Mouse (Mus musculus) hindbrain, embryonic 15.5 days (tissue): ENCODE measurements around the gene D130040H23Rik. TPM values are rescaled to one million over a fixed set of nuclear protein-coding genes. Genes with fewer than 3 reads are reported as not detected.
"Not testable (repeated sequence)": the region's sequence is repeated elsewhere in the genome, so short reads cannot be mapped to it uniquely, and the experiment has no call there.

Experiments used
- ATAC-seq: fragments of 200-750 bp; cut with Nextera tagmentation; 2 replicates; pipeline ENCODE4 v1.8.0; 2017; ENCODE audit warnings: low read depth, moderate number of reproducible peaks, moderate TSS enrichment; ENCODE audit not compliant: low FRiP score
- H3K27ac ChIP-seq: fragments of 300-500 bp; sonication (generic); replicated peaks from 2 replicates; pipeline ENCODE4 v1.5.1; 2015; ENCODE audit warnings: mild to moderate bottlenecking, inconsistent platforms
- H3K27me3 ChIP-seq: fragments of 300-500 bp; sonication (generic); 2 replicates; pipeline ENCODE4 v1.6.1; 2015; ENCODE audit warnings: control low read depth, inconsistent platforms
- H3K36me3 ChIP-seq: fragments of 300-500 bp; sonication (generic); 2 replicates; pipeline ENCODE4 v1.6.1; 2015; ENCODE audit warnings: control low read depth, inconsistent platforms
- H3K4me1 ChIP-seq: fragments of 300-500 bp; sonication (generic); replicated peaks from 2 replicates; pipeline ENCODE4 v1.6.1; 2015; ENCODE audit warnings: control low read depth, inconsistent platforms
- H3K4me2 ChIP-seq: fragments of 300-500 bp; sonication (generic); 2 replicates; pipeline ENCODE4 v1.6.1; 2015; ENCODE audit warnings: moderate library complexity, mild to moderate bottlenecking, inconsistent platforms
- H3K4me3 ChIP-seq: fragments of 300-500 bp; sonication (generic); 2 replicates; pipeline ENCODE4 v1.5.1; 2015; ENCODE audit warnings: mild to moderate bottlenecking, inconsistent platforms
- H3K9ac ChIP-seq: fragments of 300-500 bp; sonication (generic); 2 replicates; pipeline ENCODE4 v1.6.1; 2015; ENCODE audit warnings: inconsistent platforms
- H3K9me3 ChIP-seq: fragments of 300-500 bp; sonication (generic); 2 replicates; pipeline ENCODE4 v1.6.1; 2016; ENCODE audit warnings: control low read depth, inconsistent platforms
- WGBS: fragments of 180-500 bp; shearing (Covaris S2); methylation state at CpG from one replicate; pipeline ENCODE4 v1.1.7; 2015; 5-methylcytosine and 5-hydroxymethylcytosine counted together
- polyA plus RNA-seq: library from polyadenylated mRNA; unstranded; fragments of >200 nt; fragmentation: Nextera tagmentation; extraction: Ambion mirVana; gene quantifications from 2 replicates; pipeline ENCODE4 v1.2.1, GENCODE M21; 2015

The D130040H23Rik gene
- polyA plus RNA-seq, result 8.2 and 9.6 TPM in 2 replicates

GRCm38 (mm10) chr8:69270386-69271202 is at the start of gene D130040H23Rik:
TSS of gene D130040H23Rik (plus strand) at chr8:69271080.
- H3K27ac ChIP-seq, result peak within 1 kb of the TSS; percentile 92
- H3K36me3 ChIP-seq, result peaks cover 10% of the 10 kb centered on the region
- peak within 1 kb of the TSS; percentile 70 for H3K9ac ChIP-seq
- ATAC-seq, result peak; percentile 100
- no peaks in the 10 kb centered on the region for H3K27me3 ChIP-seq
- H3K4me1 ChIP-seq, result peaks cover 14% of the 10 kb centered on the region; the same call in 1 of the 2 replicates
- peak within 1 kb of the TSS; percentile 63 for H3K4me2 ChIP-seq
- WGBS, result 8% methylated on average over 12 of the region's 12 CpGs
- 0 out of 2 replicates have a peak, but pooled peaks cover 3% of the 10 kb centered on the region for H3K9me3 ChIP-seq
- peak within 1 kb of the TSS; percentile 68 for H3K4me3 ChIP-seq

GRCm38 (mm10) chr8:69242541-69242940 is 28.3 kb upstream of the D130040H23Rik start:
- no peak overlapping the region for H3K4me2 ChIP-seq
- no peak overlapping the region for H3K9ac ChIP-seq
- H3K4me1 ChIP-seq, result no peaks in the 10 kb centered on the region
- H3K4me3 ChIP-seq, result no peak overlapping the region
- H3K27ac ChIP-seq, result no peak overlapping the region
- no peaks in the 10 kb centered on the region for H3K9me3 ChIP-seq
- H3K36me3 ChIP-seq, result no peaks in the 10 kb centered on the region
- no peak for ATAC-seq
- H3K27me3 ChIP-seq, result no peaks in the 10 kb centered on the region
- 86% methylated on average over 2 of the region's 2 CpGs for WGBS

GRCm38 (mm10) chr8:69268525-69268924 is 2.4 kb upstream of the D130040H23Rik start:
- peaks cover 14% of the 10 kb centered on the region; the same call in 1 of the 2 replicates for H3K4me1 ChIP-seq
- no peak overlapping the region for H3K4me2 ChIP-seq
- peaks cover 3% of the 10 kb centered on the region; the same call in 1 of the 2 replicates for H3K36me3 ChIP-seq
- H3K4me3 ChIP-seq, result no peak overlapping the region
- ATAC-seq, result no peak
- no peaks in the 10 kb centered on the region for H3K27me3 ChIP-seq
- H3K9me3 ChIP-seq, result no peaks in the 10 kb centered on the region
- H3K9ac ChIP-seq, result no peak overlapping the region
- WGBS, result 64% methylated on average over 4 of the region's 4 CpGs
- no peak overlapping the region for H3K27ac ChIP-seq

- no peaks in the 10 kb centered on the region for H3K27me3 ChIP-seq
- ATAC-seq, result peak; percentile 94
- peak overlapping the region; percentile 68 for H3K4me3 ChIP-seq
- H3K9me3 ChIP-seq, result 0 out of 2 replicates have a peak, but pooled peaks cover 3% of the 10 kb centered on the region
- WGBS, result 10% methylated on average over 6 of the region's 6 CpGs
- H3K9ac ChIP-seq, result peak overlapping the region; percentile 70
- peaks cover 14% of the 10 kb centered on the region; the same call in 1 of the 2 replicates for H3K4me1 ChIP-seq
- peaks cover 10% of the 10 kb centered on the region for H3K36me3 ChIP-seq
- H3K4me2 ChIP-seq, result peak overlapping the region; percentile 63
- H3K27ac ChIP-seq, result peak overlapping the region; percentile 92
Observed at GRCm38 (mm10) chr8:69271203-69271554, 299 bp downstream of the D130040H23Rik start.

- no peak overlapping the region for H3K4me2 ChIP-seq
- H3K9me3 ChIP-seq, result 0 out of 2 replicates have a peak, but pooled peaks cover 13% of the 10 kb centered on the region
- H3K4me1 ChIP-seq, result peaks cover 14% of the 10 kb centered on the region; the same call in 1 of the 2 replicates
- H3K27me3 ChIP-seq, result no peaks in the 10 kb centered on the region
- no peak overlapping the region for H3K27ac ChIP-seq
- WGBS, result 91% methylated on average over 6 of the region's 6 CpGs
- H3K36me3 ChIP-seq, result peaks cover 10% of the 10 kb centered on the region
- H3K4me3 ChIP-seq, result no peak overlapping the region
- no peak for ATAC-seq
- no peak overlapping the region for H3K9ac ChIP-seq
Observed at GRCm38 (mm10) chr8:69272435-69272834, 1.6 kb downstream of the D130040H23Rik start.

- Histone ChIP-seq H3K4me3 (no peak overlapping the region), H3K9ac (no peak overlapping the region), H3K4me2 (no peak overlapping the region), H3K36me3 (peaks cover 4% of the 10 kb centered on the region), H3K27ac (no peak overlapping the region), H3K27me3 (no peaks in the 10 kb centered on the region), H3K4me1 (no peaks in the 10 kb centered on the region), H3K9me3 (no peaks in the 10 kb centered on the region)
- ATAC-seq, result no peak
- 91% methylated on average over 2 of the region's 2 CpGs for WGBS
Observed at GRCm38 (mm10) chr8:69324771-69325170, 53.9 kb downstream of the D130040H23Rik start.

GRCm38 (mm10) chr8:69328301-69329288 is 57.7 kb downstream of the D130040H23Rik start:
- Histone ChIP-seq H3K9me3 (no peaks in the 10 kb centered on the region), H3K27me3 (no peaks in the 10 kb centered on the region), H3K4me2 (peak overlapping the region; percentile 59), H3K4me1 (no peaks in the 10 kb centered on the region), H3K9ac (peak overlapping the region; percentile 43), H3K4me3 (peak overlapping the region; percentile 38), H3K27ac (no peak overlapping the region), H3K36me3 (no peaks in the 10 kb centered on the region)
- 12% methylated on average over 24 of the region's 24 CpGs for WGBS
- peak; percentile 95 for ATAC-seq

GRCm38 (mm10) chr8:69329289-69329688 is 58.4 kb downstream of the D130040H23Rik start:
- not testable (repeated sequence) for H3K27me3 ChIP-seq, H3K4me1 ChIP-seq, H3K27ac ChIP-seq, ATAC-seq, H3K9me3 ChIP-seq, H3K36me3 ChIP-seq
- Histone ChIP-seq H3K9ac (peak overlapping the region; percentile 43), H3K4me2 (peak overlapping the region; percentile 59), H3K4me3 (peak overlapping the region; percentile 38)
- WGBS, result 60% methylated on average over 6 of the region's 6 CpGs

Other genes with a start within 250 kb of the D130040H23Rik start
- 12.5 and 13.2 TPM in 2 replicates for gene Zfp930, start 62.0 kb upstream of the D130040H23Rik start, polyA plus RNA-seq
- not detected in 2 replicates for gene Gm9495, start 182.5 kb downstream of the D130040H23Rik start, polyA plus RNA-seq